Mouse (Mus musculus) gastrocnemius, postnatal 14 days (tissue): ENCODE data around the gene Vopp1. TPM values are rescaled to one million over a fixed set of nuclear protein-coding genes. Genes with fewer than 3 reads are reported as not detected.

ENCODE experiments used
- DNase-seq: peaks from one replicate; pipeline ENCODE4 v3.0.0; 2021; ENCODE audit warnings: mixed read lengths
- intact Hi-C: fragments of 180-260 bp; cut with DNase I; formaldehyde crosslinking; loops from one replicate; pipeline ENCODE4 v1.15.1; 2025; ENCODE audit warnings: low total_unique reads
- total RNA-seq, 2 experiments: library from RNA; stranded (reverse); gene quantifications; 2 replicates each; pipeline ENCODE4 v1.2.3; 2021

Gene Vopp1
- total RNA-seq, 2 experiments from 2014 or later: 5.2 to 7.2 TPM

DNA sequence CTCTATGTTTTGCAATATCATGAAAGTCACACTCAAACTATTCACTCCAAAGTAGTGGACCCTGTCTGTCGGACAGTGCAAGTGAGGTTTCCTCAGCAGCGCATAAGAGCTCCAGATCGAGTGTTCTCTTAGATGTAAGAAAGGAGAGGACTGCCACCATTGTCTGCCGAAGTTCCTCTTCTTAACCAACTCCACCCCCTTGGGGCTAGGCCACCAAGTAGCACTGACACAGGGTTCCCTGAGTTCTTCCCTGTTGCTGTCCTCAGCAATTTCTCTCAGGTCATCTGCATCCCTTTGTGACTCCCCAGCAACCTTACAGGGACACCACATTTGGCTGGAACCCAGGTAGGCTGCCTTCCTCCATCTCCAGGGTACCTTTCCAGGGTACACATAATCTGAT lies 34.4 kb downstream of the Vopp1 start:
- intact Hi-C loops: no loop called here
- no peak for DNase-seq

DNA sequence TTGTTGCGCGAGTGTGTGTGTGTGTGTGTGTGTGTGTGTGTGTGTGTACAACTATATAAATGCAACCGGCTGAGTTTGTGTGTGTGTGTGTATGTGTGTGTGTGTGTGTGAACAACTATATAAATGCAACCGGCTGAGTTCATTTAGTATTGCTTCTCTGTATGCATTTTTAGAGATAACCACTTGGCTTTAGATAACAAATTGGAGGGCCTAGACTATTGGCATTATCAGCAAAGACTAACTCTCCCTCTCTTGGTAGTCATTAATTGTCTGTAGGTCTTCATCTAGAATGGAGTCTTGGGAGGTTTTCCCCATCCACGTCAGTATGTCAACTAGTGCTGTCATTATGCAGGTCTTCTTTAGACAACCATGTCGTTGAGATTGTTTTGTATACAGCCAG lies 37.6 kb downstream of the Vopp1 start:
- intact Hi-C loops: no loop called here
- no peak for DNase-seq

DNA sequence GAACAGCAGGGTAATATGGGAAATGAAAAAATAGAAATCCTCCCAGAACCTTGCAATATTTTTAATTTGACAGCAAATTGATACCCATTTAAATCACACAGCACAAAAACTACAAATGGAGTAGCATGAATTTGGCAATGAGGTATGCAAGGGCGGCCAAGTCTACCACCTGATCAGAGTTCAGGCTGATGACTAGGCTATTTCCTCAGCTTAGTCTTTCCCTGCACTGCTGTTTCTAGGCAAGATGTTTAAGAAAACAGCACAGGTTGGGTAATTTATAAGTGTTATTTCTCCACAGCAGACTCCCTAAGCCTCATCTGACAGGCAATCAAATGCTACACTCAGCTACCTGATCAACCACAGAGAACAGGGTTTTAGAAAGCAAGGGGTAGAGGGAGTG lies 40.7 kb downstream of the Vopp1 start:
- no peak for DNase-seq
- intact Hi-C loops: no loop called here

DNA sequence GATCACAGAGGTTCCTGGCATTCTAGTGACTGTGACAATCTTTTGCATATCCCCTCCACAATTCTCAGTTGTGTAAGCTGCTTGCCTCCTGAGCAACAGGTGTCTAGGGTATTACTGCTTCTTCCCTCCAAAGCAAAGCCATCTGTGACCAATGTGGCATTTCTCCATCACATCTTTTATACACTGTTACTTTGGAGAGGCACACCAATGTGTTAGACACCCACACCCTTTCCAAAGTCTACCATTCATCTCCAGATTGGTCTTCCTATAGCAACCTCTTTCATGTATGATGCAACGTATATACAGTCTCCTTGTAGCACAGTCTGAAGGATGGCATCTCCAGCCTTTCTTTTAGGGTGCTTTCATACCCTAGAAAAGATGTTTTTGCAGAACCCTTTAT lies 42.3 kb downstream of the Vopp1 start:
- intact Hi-C loops: no loop called here
- DNase-seq: no peak

DNA sequence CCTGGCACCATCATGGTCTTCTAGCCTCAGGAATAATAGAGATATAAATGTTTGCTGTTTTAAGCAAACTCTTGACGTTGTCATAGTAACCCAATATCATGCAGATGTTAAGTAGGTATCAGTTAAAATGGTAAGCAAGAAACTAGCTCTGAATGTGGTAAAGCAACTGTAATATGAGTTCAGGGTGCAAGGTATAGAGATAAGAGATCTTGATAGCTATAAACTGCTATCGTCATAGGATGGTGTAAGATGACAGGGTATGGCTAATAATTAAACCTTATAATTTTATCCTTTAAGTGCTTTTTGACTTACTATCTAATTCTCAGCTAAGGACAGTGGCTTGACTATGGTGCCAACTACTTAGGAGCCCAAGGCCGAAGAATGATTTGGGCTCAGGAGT lies 44.6 kb downstream of the Vopp1 start:
- no peak for DNase-seq
- intact Hi-C loops: no loop called here

DNA sequence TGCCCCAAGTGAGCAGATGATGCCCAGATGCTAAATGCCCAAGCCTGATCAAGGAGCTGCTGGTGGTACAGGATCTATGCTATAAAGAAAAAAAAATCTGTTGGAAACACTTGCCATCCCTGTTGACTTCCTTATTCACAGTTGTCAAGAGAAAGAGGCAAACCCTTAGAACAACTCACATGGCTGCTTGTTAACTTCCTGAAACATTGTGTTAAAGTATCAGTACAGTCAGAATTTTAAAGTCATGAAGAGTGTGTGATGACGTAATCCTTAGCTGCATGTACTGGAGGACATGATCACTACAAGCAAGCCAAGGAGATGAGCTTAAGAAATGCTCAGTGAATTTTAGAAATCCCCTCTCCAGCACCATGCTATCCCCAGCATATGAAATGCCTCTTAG lies 51.2 kb downstream of the Vopp1 start:
- intact Hi-C loops: no loop called here
- no peak for DNase-seq

DNA sequence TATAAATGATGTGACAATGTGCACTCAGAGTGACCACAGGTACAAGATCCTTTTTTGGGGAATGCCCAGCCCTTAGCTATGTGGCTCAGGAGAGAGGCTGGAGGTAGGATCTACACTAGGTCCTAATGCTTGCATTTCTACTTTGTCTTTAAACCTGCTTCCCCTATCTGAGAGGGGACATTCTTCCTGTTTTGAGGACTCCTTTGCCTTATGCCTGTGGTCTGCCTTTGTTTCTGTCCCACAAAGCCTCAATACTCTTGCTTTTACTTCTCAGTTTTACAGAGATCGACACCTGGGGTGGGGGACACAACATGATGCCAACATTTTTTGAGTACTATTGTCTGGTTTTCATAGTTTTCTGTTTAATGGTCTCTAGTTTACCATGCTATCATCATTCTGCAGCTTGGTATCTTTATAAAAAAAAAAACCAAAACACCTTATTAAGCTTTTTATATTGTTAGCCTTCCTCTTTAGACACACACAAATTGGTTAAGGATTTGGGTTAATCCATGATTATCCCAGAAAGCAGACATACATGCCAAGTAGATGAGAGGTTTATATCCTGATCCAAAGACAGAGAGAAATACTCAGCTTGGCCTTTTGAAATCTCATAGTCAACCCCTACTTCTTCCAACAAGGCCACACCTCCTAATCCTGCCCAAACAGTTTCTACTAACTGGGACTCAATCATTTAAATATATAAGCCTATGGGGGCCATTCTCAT lies 54.3 kb downstream of the Vopp1 start:
- intact Hi-C loops: no loop called here

DNA sequence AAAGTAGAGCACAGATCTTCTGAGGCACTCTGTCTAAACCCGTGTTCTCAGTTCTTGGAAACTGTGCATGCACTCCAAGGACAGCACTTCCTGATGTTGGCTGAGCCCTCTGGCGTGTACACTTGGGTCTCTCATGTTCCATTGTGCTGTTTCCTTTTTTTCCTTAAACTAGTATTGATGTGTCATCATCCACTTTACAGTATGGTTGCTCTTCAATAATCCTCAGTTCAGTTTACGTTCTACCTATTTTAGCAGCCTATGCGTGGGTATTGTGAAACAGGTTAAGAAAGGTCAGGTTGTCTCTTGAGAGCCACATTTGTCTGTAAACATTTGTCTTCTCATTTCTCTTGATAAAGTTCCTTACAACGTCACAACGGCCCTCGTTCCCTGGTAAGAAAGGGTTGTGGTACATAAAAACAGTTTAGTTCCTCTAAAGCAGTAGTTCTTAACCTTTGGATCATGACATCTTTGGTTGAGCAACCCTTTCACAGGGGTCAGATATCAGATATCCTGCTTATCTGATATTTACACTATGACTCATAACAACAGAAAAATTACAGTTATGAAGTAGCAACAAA lies 55.9 kb downstream of the Vopp1 start:
- intact Hi-C loops: no loop called here
- no peak for DNase-seq

More for the DNA sequence above, 54.3 kb downstream of the Vopp1 start:
- DNase-seq: no peak

DNA sequence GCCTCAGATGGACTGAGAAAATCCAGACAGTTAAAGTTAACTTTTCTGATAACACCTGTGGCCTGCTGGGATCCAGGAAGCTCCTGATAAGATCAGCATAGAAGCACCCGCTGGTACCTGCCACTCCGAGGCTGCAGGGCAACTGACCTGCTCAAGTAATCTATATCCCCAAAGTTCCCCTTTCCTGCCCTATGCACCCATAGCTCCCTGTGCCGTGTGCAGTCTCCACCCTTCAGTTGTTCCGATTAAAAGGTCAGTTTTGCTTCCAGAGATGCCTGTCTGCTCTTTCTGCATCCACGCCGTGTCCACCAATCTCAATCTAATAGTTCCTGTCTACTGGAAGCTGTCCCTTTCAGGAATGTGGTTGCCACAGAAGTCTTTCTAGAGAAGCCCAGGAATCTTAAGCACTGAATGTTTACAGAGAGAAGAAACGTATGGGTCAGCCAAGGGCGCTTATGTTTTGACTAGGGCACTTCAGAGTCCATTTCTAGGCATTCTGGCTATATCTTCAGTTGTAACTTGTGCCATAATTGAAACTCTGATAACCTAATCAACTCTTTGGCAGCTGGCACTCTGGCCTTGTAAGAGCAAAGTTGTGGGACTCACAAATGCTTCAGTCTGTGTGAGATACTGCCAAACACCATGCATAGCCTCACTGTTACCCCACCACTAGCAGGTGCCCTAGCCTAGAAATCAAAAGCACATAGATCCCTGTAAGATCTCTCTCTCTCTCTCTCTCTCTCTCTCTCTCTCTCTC lies 57.7 kb downstream of the Vopp1 start:
- intact Hi-C loops: no loop called here

DNA sequence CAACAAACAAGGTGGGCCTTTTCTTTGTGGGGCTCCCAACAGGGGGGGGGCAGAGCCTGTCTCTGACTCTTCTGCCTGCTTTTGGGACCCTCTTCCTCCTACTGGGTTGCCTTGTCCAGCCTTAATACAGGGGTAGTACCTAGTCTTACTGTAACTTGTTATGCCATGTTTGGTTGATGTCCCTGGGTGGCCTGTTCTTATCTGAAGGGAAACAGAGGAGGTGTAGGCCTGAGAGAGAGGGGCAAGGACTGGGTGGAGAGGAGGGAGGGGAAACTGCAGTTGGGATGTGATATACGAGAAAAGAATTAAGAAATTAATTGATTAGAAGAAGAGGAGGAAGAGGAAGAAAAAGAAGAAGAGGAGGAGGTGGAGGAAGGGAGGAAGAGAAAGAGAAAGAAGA lies 58.7 kb downstream of the Vopp1 start:
- intact Hi-C loops: no loop called here
- DNase-seq: no peak

More for the DNA sequence above, 57.7 kb downstream of the Vopp1 start:
- no peak for DNase-seq

DNA sequence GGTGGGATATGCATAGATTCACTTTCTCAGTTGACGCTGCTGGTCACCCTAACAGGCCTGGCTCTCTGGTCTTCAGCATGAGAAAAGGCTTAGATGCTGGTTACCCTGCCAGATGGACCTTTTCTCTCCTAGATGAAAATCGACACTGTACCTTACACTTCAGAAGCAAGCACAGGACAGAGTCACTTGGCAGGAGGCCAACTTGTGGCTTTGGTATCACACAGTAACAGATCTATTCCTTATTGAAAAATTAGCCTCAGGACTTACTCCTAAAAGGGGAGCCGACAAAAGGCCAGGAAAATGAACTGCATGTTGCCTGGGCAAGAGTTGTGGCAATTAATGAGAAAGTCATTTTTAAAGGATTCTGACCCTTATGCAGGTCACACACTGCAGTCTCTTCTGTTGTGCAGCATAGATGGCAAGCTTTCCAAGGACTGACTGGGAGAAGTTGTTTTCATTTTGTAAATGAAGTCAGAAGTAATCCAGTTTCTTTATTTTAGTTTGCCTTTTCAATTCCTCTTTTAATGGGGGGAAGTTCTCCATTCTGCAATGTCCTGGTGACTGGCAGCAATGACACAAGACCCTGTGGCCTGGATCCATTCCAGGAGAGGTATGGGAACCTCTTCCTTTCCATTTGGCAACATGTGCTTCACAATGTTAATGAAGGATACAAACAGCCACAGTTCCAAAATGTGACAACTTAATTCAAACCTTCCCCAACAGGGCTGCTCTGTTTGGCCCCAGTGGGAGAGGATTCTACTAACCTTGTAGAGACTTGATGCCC lies 59.7 kb downstream of the Vopp1 start:
- no peak for DNase-seq

DNA sequence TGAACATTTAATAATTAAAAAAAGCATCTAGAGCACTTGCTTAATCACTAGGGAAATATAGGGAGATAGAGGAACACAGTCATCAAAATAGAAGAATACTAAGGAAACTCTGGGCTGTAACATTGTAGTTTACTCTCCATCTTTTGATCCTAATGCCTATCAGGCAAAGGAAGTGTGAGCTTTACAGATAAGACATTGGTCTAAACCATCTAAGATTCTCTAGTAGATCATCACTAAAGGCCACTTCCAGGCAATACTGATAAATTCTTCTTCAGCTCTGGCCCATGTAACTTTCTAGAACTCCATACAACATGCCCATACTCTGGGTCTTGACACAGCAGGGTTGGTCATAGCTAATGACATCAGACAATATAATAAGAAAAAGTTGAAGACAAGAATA lies 61.9 kb downstream of the Vopp1 start:
- DNase-seq: no peak
- intact Hi-C loops: no loop called here

More for the DNA sequence above, 59.7 kb downstream of the Vopp1 start:
- intact Hi-C loops: no loop called here

DNA sequence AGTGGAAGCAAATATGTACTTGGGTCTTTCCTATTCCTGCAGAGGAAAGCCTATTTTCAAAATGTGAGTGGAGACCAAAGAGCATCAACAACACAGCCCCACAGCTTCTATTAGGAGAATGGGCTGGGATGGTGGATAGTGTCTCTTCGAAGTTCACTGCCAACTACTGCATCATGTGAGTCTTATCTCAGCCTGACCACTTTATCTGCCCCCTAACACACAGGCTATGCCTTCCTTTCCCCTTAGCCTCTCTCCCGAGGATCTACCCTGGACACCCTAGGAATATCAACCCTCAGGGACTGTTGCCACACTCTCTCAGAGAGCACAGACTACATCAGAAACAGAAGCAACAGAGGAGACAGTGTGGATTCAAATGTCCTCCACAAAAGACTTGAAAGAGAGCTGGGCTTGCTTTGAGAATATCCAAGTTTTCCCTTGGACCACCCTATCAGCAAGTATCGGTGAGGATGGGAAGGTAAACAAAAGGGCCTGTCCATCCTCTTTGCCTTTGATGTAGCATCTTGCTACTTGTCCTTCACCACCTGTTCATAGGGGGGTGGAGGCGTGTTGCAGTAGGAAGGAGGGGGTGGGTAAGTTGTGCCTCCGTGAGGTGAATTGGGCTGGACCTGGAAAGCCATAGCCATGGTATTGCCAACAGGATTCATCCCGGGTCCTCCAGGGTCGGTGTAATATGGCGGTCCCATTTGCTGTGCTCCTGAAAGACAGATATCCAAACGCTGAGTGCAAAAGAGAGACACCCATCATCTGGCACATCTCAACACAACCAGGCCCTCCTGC lies 70.8 kb downstream of the Vopp1 start:
- DNase-seq: no peak
- intact Hi-C loops: no loop called here

DNA sequence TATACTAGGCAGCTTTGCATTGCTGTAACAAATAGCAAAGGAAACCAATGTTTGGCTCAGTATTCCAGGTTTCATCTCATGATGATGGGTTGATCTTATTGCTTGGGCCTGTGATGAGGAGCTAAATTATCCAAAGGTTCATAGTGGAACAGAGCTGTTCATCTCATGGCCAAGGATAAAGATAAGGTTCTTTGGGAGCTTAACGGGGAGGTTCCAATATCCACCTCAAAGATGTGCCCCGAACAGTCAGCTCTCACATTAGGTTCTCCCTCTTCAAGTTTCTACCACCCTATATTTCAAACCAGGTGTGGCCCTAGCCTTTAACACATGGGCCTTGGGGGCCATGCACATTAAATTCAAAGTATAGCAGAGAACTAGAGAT lies 79.2 kb downstream of the Vopp1 start:
- intact Hi-C loops: loop anchor here (10.0 kb wide), 1 partner anchor 119 kb away; no protein-coding TSS in a partner anchor

DNA sequence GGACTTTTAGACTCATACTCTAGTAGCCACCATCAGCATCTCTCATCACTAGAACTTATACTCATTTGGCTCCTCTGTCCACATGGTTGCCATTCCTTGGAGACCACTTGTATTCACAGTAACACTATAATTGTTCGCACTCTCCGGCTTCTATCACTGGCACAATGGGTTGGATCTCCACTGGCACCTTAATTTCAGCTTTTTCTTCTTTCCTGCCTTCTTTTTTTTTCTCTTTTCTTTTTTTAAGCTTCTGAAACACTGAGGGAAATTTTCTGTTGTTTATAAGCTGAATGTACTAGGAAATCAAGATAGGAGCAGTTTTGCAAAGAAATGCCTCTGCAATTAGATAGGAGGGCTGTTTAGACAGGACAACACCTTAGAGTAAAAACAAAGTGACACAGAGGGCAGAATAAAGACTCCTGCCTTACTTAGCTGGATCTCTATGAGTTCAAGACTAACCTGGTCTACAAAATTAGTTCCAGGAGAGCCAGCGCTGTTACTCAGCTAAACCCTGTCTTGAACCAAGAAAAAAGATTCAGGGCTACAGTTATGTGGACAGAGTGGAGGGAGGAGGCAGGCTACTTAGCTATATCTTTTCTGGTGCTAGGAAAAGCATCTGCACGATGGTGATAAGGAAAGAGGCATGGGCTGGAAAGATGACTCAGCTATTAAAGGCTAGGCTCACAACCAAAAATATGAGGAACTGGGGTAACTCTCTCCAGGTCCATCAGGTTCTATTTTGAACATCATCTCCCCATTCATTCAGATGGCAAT lies 79.8 kb downstream of the Vopp1 start:
- DNase-seq: no peak
- intact Hi-C loops: loop anchor here (10.0 kb wide), 1 partner anchor 120 kb away; no protein-coding TSS in a partner anchor

More for the DNA sequence above, 79.2 kb downstream of the Vopp1 start:
- DNase-seq: no peak

DNA sequence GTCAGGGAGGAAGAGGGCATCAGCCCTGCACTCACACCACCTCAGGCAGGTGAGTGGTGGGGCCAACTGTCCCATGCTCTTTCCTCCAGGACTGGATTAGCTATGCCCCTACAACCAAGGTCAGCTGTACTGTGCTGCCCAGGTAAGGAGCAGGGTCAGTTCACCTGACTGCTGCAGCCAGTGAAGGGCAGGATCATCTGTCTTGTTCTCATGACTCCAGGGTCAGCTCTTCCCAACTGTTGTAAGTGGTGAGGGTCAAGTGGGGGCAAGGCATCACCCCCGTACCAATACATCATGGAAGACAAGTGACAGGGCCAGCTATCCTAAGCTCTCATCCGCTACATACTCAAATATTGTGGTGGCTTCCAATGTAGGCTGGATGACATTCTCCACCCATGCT lies 80.8 kb downstream of the Vopp1 start:
- DNase-seq: no peak

DNA sequence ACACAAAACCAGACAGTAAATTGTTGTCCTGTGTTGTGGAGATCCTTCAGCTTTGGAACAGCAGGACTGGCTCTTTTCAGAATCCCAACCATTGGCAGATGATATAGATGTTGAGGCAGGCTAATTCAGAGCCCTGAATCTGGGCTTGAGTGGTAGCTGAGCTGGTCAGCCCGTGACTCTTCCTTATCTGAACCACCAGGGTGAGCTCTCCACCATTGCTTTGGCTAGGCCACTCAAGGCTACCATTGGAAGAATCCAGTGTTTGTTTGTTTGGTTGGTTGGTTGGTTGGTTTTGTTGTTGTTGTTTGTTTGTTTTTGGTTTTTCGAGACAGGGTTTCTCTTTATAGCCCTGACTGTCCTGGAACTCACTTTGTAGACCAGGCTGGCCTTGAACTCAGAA lies 81.6 kb downstream of the Vopp1 start:
- DNase-seq: no peak
- intact Hi-C loops: loop anchor here (10.0 kb wide), 1 partner anchor 121 kb away; no protein-coding TSS in a partner anchor

More for the DNA sequence above, 80.8 kb downstream of the Vopp1 start:
- intact Hi-C loops: loop anchor here (10.0 kb wide), 1 partner anchor 121 kb away; no protein-coding TSS in a partner anchor

DNA sequence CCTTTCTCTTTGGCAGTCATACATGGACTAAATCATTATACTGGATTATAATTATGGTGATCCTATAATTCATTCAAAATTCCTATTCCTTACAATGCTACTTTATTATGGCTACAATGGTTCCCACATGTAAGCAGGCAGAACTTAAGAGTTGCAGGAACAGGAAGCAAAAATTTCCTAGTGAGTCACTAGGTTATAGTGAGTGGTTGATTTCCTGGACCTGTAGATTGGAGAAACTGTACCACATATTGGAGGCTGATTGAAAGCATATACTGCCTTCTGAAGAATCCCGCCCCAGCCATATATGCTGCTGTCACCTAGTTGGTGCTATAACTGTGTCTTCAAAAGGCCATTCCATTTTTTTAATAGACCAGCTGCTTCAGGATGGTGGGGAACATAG lies 82.2 kb downstream of the Vopp1 start:
- intact Hi-C loops: loop anchor here (10.0 kb wide), 1 partner anchor 122 kb away; no protein-coding TSS in a partner anchor
- no peak for DNase-seq
